Mouse (Mus musculus): Measurements from ENCODE around the gene Uckl1.
A peak's percentile ranks its signal among the peaks of the same experiment; 100 is the strongest.

Gene Uckl1

DNA sequence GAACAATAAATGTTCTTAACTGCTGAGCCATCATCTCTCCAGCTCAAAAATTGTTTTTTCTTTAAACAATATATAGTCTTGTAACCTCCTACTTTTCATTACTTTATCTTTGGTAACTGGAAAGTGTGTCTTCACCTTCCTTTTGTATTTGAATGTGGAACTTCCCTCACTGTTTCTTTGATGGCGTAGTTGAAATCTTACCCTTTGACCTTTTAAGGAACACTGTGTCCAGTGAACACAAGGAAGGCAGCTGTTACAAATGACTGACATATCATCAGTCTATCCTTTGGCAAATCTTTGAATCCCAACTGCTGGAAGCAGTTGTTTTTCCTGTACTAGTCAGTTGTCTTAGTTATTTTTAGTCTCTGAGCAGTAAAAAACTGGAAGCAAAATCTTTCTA is 55.6 kb downstream of the Uckl1 start:
- H3K36me3 ChIP-seq (ENCODE audit: insufficient read depth, low read length): peaks cover 54% of the 10 kb centered on the region

DNA sequence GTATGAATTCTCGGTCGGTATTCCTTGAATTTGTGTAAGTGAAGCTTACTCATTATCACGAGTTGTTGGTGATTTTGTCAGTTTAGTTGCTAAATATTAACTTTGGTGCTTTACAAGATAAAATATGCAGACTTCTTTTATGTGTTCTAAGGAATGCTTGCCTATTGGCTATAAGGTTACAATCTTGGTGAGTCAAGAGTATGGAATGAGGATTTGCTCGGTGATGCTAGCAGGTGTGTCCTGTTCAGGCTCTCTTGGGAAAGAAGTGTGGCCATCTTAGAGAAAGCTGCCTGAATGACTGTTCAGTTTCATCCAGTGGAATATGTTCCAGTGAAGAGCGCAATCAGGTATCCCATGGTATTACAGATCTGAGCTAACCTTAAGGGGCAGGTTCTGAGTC is 59.2 kb downstream of the Uckl1 start:
- TF ChIP-seq POU5F1 (IDR thresholded peaks at IDR 0.05; ENCODE audit: borderline replicate concordance, low read length): no peak
- Histone ChIP-seq H3K4me1 (replicated peaks; ENCODE audit: low read depth, low read length) (peaks cover 49% of the 10 kb centered on the region), H3K9me3 (ENCODE audit: low read length) (no peaks in the 10 kb centered on the region), H3K36me3 (ENCODE audit: insufficient read depth, low read length) (peaks cover 44% of the 10 kb centered on the region), H3K27me3 (ENCODE audit: insufficient read depth, low read length) (no peaks in the 10 kb centered on the region), H3K4me3 (replicated peaks; ENCODE audit: low read length) (no peak overlapping the region)

More for the DNA sequence above, 55.6 kb downstream of the Uckl1 start:
- peaks cover 49% of the 10 kb centered on the region for H3K4me1 ChIP-seq (replicated peaks; ENCODE audit: low read depth, low read length)
- H3K27me3 ChIP-seq (ENCODE audit: insufficient read depth, low read length): no peaks in the 10 kb centered on the region
- no peak for TF ChIP-seq POU5F1 (IDR thresholded peaks at IDR 0.05; ENCODE audit: borderline replicate concordance, low read length)
- TF ChIP-seq CTCF (conservative IDR thresholded peaks at IDR 0.05; ENCODE audit: low read length): no peak
- no peak for TF ChIP-seq NANOG (IDR thresholded peaks at IDR 0.05; ENCODE audit: borderline replicate concordance, low read length)
- H3K9me3 ChIP-seq (ENCODE audit: low read length): no peaks in the 10 kb centered on the region
- H3K4me3 ChIP-seq (replicated peaks; ENCODE audit: low read length): no peak overlapping the region

DNA sequence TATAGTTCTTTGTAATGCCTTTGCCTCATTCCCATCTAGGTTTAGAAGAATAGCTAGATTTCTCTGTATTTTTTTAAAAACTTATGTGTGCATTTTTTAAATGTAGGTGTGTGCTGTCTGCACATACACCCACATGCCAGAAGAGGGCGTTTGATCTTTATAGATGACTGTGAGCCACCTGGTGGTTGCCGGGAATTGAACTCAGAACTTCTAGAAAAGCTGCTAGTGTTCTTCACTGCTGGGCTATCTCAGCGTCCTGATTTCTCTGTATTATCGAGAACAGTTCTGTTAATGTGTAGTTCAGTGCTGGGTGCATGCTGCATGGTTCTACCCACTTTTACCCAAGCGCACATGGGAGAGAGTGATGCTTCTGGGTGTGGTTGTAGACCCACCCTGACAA is 61.9 kb downstream of the Uckl1 start:
- H3K36me3 ChIP-seq (ENCODE audit: insufficient read depth, low read length): peaks cover 47% of the 10 kb centered on the region
- peak; percentile 90 for TF ChIP-seq CTCF (conservative IDR thresholded peaks at IDR 0.05; ENCODE audit: low read length)
- no peak for TF ChIP-seq NANOG (IDR thresholded peaks at IDR 0.05; ENCODE audit: borderline replicate concordance, low read length)
- H3K9me3 ChIP-seq (ENCODE audit: low read length): no peaks in the 10 kb centered on the region
- no peak overlapping the region for H3K4me3 ChIP-seq (replicated peaks; ENCODE audit: low read length)
- H3K27me3 ChIP-seq (ENCODE audit: insufficient read depth, low read length): no peaks in the 10 kb centered on the region
- peaks cover 47% of the 10 kb centered on the region for H3K4me1 ChIP-seq (replicated peaks; ENCODE audit: low read depth, low read length)

DNA sequence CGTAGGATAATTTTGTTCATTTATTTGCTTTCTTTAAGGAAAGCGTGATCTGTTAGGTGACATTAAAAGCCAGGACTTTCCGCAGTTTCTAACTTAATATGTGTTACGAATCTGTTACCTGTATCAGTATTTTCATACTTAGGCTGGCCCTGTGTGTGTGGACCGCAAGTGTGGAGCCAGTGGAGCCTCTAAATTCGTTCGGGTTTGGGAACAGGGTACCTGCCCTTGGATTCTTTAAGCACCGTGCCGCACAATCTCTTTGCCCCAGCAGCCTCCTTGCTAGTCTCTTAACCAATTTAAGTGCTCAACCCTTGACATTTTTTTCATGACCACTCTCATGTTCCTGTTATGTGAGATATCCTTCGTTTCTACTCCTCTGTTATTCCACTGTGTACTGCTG is 63.2 kb downstream of the Uckl1 start:
- Histone ChIP-seq H3K27me3 (ENCODE audit: insufficient read depth, low read length) (no peaks in the 10 kb centered on the region), H3K4me1 (replicated peaks; ENCODE audit: low read depth, low read length) (peaks cover 47% of the 10 kb centered on the region), H3K36me3 (ENCODE audit: insufficient read depth, low read length) (peaks cover 53% of the 10 kb centered on the region), H3K9me3 (ENCODE audit: low read length) (no peaks in the 10 kb centered on the region), H3K4me3 (replicated peaks; ENCODE audit: low read length) (peak overlapping the region; percentile 95)
- TF ChIP-seq CTCF (conservative IDR thresholded peaks at IDR 0.05; ENCODE audit: low read length) (no peak), NANOG (IDR thresholded peaks at IDR 0.05; ENCODE audit: borderline replicate concordance, low read length) (no peak), POU5F1 (IDR thresholded peaks at IDR 0.05; ENCODE audit: borderline replicate concordance, low read length) (no peak)

GRCm38 (mm10) chr2:181520936-181521227 is 63.8 kb downstream of the Uckl1 start:
- peak overlapping the region; percentile 95 for H3K4me3 ChIP-seq (replicated peaks; ENCODE audit: low read length)
- peaks cover 47% of the 10 kb centered on the region for H3K4me1 ChIP-seq (replicated peaks; ENCODE audit: low read depth, low read length)
- TF ChIP-seq NANOG (IDR thresholded peaks at IDR 0.05; ENCODE audit: borderline replicate concordance, low read length): no peak
- no peak for TF ChIP-seq CTCF (conservative IDR thresholded peaks at IDR 0.05; ENCODE audit: low read length)
- TF ChIP-seq POU5F1 (IDR thresholded peaks at IDR 0.05; ENCODE audit: borderline replicate concordance, low read length): no peak
- no peaks in the 10 kb centered on the region for H3K27me3 ChIP-seq (ENCODE audit: insufficient read depth, low read length)
- peaks cover 54% of the 10 kb centered on the region for H3K36me3 ChIP-seq (ENCODE audit: insufficient read depth, low read length)
- H3K9me3 ChIP-seq (ENCODE audit: low read length): no peaks in the 10 kb centered on the region

- peaks cover 41% of the 10 kb centered on the region for H3K4me1 ChIP-seq (replicated peaks; ENCODE audit: low read depth, low read length)
- H3K4me3 ChIP-seq (replicated peaks; ENCODE audit: low read length): peak within 1 kb of the TSS; percentile 95
- peaks cover 54% of the 10 kb centered on the region for H3K36me3 ChIP-seq (ENCODE audit: insufficient read depth, low read length)
- no peaks in the 10 kb centered on the region for H3K9me3 ChIP-seq (ENCODE audit: low read length)
- TF ChIP-seq CTCF (conservative IDR thresholded peaks at IDR 0.05; ENCODE audit: low read length): no peak
- no peak for TF ChIP-seq NANOG (IDR thresholded peaks at IDR 0.05; ENCODE audit: borderline replicate concordance, low read length)
- no peak for TF ChIP-seq POU5F1 (IDR thresholded peaks at IDR 0.05; ENCODE audit: borderline replicate concordance, low read length)
- no peaks in the 10 kb centered on the region for H3K27me3 ChIP-seq (ENCODE audit: insufficient read depth, low read length)
Observed at GRCm38 (mm10) chr2:181520118-181520935, 64.4 kb downstream of the Uckl1 start, which contains the start of gene Dnajc5. TSS of gene Dnajc5 (plus strand) at chr2:181520485.

DNA sequence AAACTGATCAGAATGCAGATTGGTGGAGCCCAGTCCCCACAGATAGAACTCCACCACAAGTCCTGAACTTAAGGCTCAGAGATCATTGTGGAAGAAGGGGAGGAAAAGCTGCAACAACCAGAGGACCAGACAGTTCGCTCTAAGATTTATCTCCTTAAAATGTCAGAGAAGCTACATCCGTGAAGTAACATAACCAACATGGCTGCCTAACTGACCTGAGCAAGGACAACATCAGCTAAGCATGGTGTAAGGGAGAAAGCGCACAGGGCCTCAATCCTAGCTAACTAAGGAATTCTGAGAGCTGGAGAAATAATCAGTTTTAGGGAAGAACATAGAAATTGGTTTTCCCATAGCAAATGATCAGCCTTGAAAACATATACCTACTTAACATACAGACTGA is 65.5 kb downstream of the Uckl1 start:
- Histone ChIP-seq H3K4me1 (replicated peaks; ENCODE audit: low read depth, low read length) (peaks cover 41% of the 10 kb centered on the region), H3K9me3 (ENCODE audit: low read length) (no peaks in the 10 kb centered on the region), H3K36me3 (ENCODE audit: insufficient read depth, low read length) (peaks cover 58% of the 10 kb centered on the region), H3K4me3 (replicated peaks; ENCODE audit: low read length) (peak overlapping the region; percentile 95), H3K27me3 (ENCODE audit: insufficient read depth, low read length) (no peaks in the 10 kb centered on the region)
- TF ChIP-seq CTCF (conservative IDR thresholded peaks at IDR 0.05; ENCODE audit: low read length) (no peak), NANOG (IDR thresholded peaks at IDR 0.05; ENCODE audit: borderline replicate concordance, low read length) (no peak), POU5F1 (IDR thresholded peaks at IDR 0.05; ENCODE audit: borderline replicate concordance, low read length) (no peak)

Measured in E14TG2a.4 (cell line).